Mouse (Mus musculus) midbrain, embryonic 11.5 days (tissue): ENCODE results near the gene Nudt2. TPM values are rescaled to one million over a fixed set of nuclear protein-coding genes. Genes with fewer than 3 reads are reported as not detected.

Source experiments
- ATAC-seq: fragments of 200-750 bp; cut with Nextera tagmentation; 2 replicates; pipeline ENCODE4 v1.8.0; 2017; ENCODE audit warnings: moderate TSS enrichment, moderate library complexity; ENCODE audit not compliant: low FRiP score
- DNase-seq: peaks from one replicate; pipeline ENCODE4 v3.0.0; 2015; ENCODE audit warnings: low spot score; ENCODE audit errors: missing footprints
- H3K27ac ChIP-seq: fragments of 300-500 bp; sonication (generic); 2 replicates; pipeline ENCODE4 v1.5.1; 2014; ENCODE audit warnings: low read depth, low read length
- H3K27me3 ChIP-seq: fragments of 300-500 bp; sonication (generic); 2 replicates; pipeline ENCODE4 v1.6.1; 2014; ENCODE audit warnings: mild to moderate bottlenecking, low read length, moderate library complexity, mixed read lengths; ENCODE audit not compliant: control insufficient read depth, insufficient read depth
- H3K36me3 ChIP-seq: fragments of 300-500 bp; sonication (generic); 2 replicates; pipeline ENCODE4 v1.6.1; 2014; ENCODE audit warnings: mild to moderate bottlenecking, low read length, moderate library complexity, mixed read lengths; ENCODE audit not compliant: control insufficient read depth, insufficient read depth
- H3K4me1 ChIP-seq: fragments of 300-500 bp; sonication (generic); 2 replicates; pipeline ENCODE4 v1.6.1; 2014; ENCODE audit warnings: low read length; ENCODE audit not compliant: control insufficient read depth, insufficient read depth
- H3K4me2 ChIP-seq: fragments of 300-500 bp; sonication (generic); 2 replicates; pipeline ENCODE4 v1.6.1; 2014; ENCODE audit warnings: mild to moderate bottlenecking, moderate library complexity
- H3K4me3 ChIP-seq: fragments of 300-500 bp; sonication (generic); 2 replicates; pipeline ENCODE4 v1.5.1; 2014; ENCODE audit warnings: low read depth, low read length
- H3K9ac ChIP-seq: fragments of 300-500 bp; sonication (generic); 2 replicates; pipeline ENCODE4 v1.6.1; 2014; ENCODE audit warnings: low read length
- H3K9me3 ChIP-seq: fragments of 300-500 bp; sonication (generic); 2 replicates; pipeline ENCODE4 v1.6.1; 2016; ENCODE audit warnings: low read length; ENCODE audit not compliant: control insufficient read depth
- WGBS: fragments of 180-500 bp; shearing (Covaris S2); extraction: QIAGEN DNeasy Blood & Tissue Kit; methylation state at CpG from one replicate; pipeline ENCODE4 v1.1.7; 2014; 5-methylcytosine and 5-hydroxymethylcytosine counted together
- polyA plus RNA-seq: library from polyadenylated mRNA; unstranded; fragments of >200 nt; fragmentation: Nextera tagmentation; extraction: Ambion mirVana; gene quantifications from 2 replicates; pipeline ENCODE4 v1.2.1, GENCODE M21; 2014

The Nudt2 gene
- polyA plus RNA-seq, 1 experiment from 2014 or later = 70.2 TPM

GRCm38 (mm10) chr4:41520641-41521040, 55.7 kb downstream of the Nudt2 start:
- H3K27me3 ChIP-seq = no peaks in the 10 kb centered on the region
- H3K4me2 ChIP-seq = no peak overlapping the region
- no peaks in the 10 kb centered on the region for H3K9me3 ChIP-seq
- H3K36me3 ChIP-seq = no peaks in the 10 kb centered on the region
- DNase-seq (no peak), ATAC-seq (no peak)
- H3K9ac ChIP-seq = no peak overlapping the region
- no peak overlapping the region for H3K4me3 ChIP-seq
- H3K4me1 ChIP-seq = no peaks in the 10 kb centered on the region
- no peak overlapping the region for H3K27ac ChIP-seq
- WGBS = 49% methylated on average over 14 of the region's 14 CpGs

GRCm38 (mm10) chr4:41522136-41522535, 57.2 kb downstream of the Nudt2 start:
- DNase-seq (no peak), ATAC-seq (no peak)
- Histone ChIP-seq H3K36me3 (no peaks in the 10 kb centered on the region), H3K4me1 (peaks cover 9% of the 10 kb centered on the region), H3K4me3 (no peak overlapping the region), H3K9me3 (no peaks in the 10 kb centered on the region), H3K27ac (no peak overlapping the region), H3K27me3 (no peaks in the 10 kb centered on the region), H3K9ac (no peak overlapping the region), H3K4me2 (no peak overlapping the region)
- 84% methylated on average over 6 of the region's 6 CpGs for WGBS

- no peak overlapping the region for H3K4me2 ChIP-seq
- no peaks in the 10 kb centered on the region for H3K36me3 ChIP-seq
- ATAC-seq (no peak), DNase-seq (peak; percentile 90)
- no peak overlapping the region for H3K27ac ChIP-seq
- H3K4me1 ChIP-seq = peaks cover 16% of the 10 kb centered on the region
- no peaks in the 10 kb centered on the region for H3K9me3 ChIP-seq
- no peaks in the 10 kb centered on the region for H3K27me3 ChIP-seq
- no peak overlapping the region for H3K9ac ChIP-seq
- WGBS = 53% methylated on average over 5 of the region's 5 CpGs
- no peak overlapping the region for H3K4me3 ChIP-seq
Observed at GRCm38 (mm10) chr4:41522788-41523187, 57.8 kb downstream of the Nudt2 start.

- no peak overlapping the region for H3K9ac ChIP-seq
- peaks cover 26% of the 10 kb centered on the region for H3K4me1 ChIP-seq
- no peak for ATAC-seq
- no peaks in the 10 kb centered on the region for H3K36me3 ChIP-seq
- DNase-seq = no peak
- 77% methylated on average over 7 of the region's 7 CpGs for WGBS
- no peak overlapping the region for H3K4me3 ChIP-seq
- no peak overlapping the region for H3K27ac ChIP-seq
- no peaks in the 10 kb centered on the region for H3K27me3 ChIP-seq
- H3K4me2 ChIP-seq = no peak overlapping the region
- H3K9me3 ChIP-seq = no peaks in the 10 kb centered on the region
Observed at GRCm38 (mm10) chr4:41523839-41524238, 58.9 kb downstream of the Nudt2 start.

GRCm38 (mm10) chr4:41524829-41525228, 59.9 kb downstream of the Nudt2 start:
- peaks cover 30% of the 10 kb centered on the region for H3K4me1 ChIP-seq
- 81% methylated on average over 9 of the region's 9 CpGs for WGBS
- H3K9me3 ChIP-seq = no peaks in the 10 kb centered on the region
- no peak overlapping the region for H3K4me2 ChIP-seq
- no peak overlapping the region for H3K27ac ChIP-seq
- ATAC-seq (no peak), DNase-seq (no peak)
- H3K4me3 ChIP-seq = no peak overlapping the region
- H3K9ac ChIP-seq = no peak overlapping the region
- H3K36me3 ChIP-seq = no peaks in the 10 kb centered on the region
- H3K27me3 ChIP-seq = no peaks in the 10 kb centered on the region

- H3K4me1 ChIP-seq = peaks cover 36% of the 10 kb centered on the region
- H3K4me3 ChIP-seq = no peak overlapping the region
- H3K9ac ChIP-seq = peak overlapping the region; percentile 17
- H3K36me3 ChIP-seq = no peaks in the 10 kb centered on the region
- ATAC-seq = peak; percentile 20; the same call in 1 of the 2 replicates
- no peaks in the 10 kb centered on the region for H3K27me3 ChIP-seq
- H3K9me3 ChIP-seq = no peaks in the 10 kb centered on the region
- H3K27ac ChIP-seq = peak overlapping the region; percentile 72
- H3K4me2 ChIP-seq = peak overlapping the region; percentile 23
- DNase-seq = no peak
- 22% methylated on average over 7 of the region's 7 CpGs for WGBS
Observed at GRCm38 (mm10) chr4:41526553-41526952, 61.6 kb downstream of the Nudt2 start.

- peak; percentile 41 for ATAC-seq
Observed at GRCm38 (mm10) chr4:41527076-41527475, 62.1 kb downstream of the Nudt2 start.

GRCm38 (mm10) chr4:41527996-41528395, 63.0 kb downstream of the Nudt2 start:
- peaks cover 36% of the 10 kb centered on the region for H3K4me1 ChIP-seq
- H3K4me2 ChIP-seq = no peak overlapping the region
- H3K27ac ChIP-seq = peak overlapping the region; percentile 72; the same call in 1 of the 2 replicates
- no peaks in the 10 kb centered on the region for H3K9me3 ChIP-seq
- no peaks in the 10 kb centered on the region for H3K27me3 ChIP-seq
- 12% methylated on average over 8 of the region's 8 CpGs for WGBS
- ATAC-seq = peak; percentile 66
- DNase-seq = peak; percentile 93
- H3K36me3 ChIP-seq = no peaks in the 10 kb centered on the region
- H3K4me3 ChIP-seq = no peak overlapping the region
- no peak overlapping the region for H3K9ac ChIP-seq

More at GRCm38 (mm10) chr4:41527076-41527475, 62.1 kb downstream of the Nudt2 start:
- Histone ChIP-seq H3K36me3 (no peaks in the 10 kb centered on the region), H3K9ac (peak overlapping the region; percentile 17; the same call in 1 of the 2 replicates), H3K27ac (peak overlapping the region; percentile 72), H3K4me3 (no peak overlapping the region), H3K27me3 (no peaks in the 10 kb centered on the region), H3K9me3 (no peaks in the 10 kb centered on the region), H3K4me2 (peak overlapping the region; percentile 23), H3K4me1 (peaks cover 36% of the 10 kb centered on the region)
- 17% methylated on average over 13 of the region's 13 CpGs for WGBS
- DNase-seq = peak; percentile 94
